Mouse (Mus musculus) mature B cell (primary cell): ENCODE data around the gene Ppie.
"Not testable (repeated sequence)": the region's sequence is repeated elsewhere in the genome, so short reads cannot be mapped to it uniquely, and the experiment has no call there.

Experiments used
- in situ Hi-C: fragments of 300-500 bp; cut with MboI; formaldehyde crosslinking; loops from 2 replicates; pipeline ENCODE4 v1.14.3; 2019

Gene Ppie

GRCm38 (mm10) chr4:123139513-123140154 is at the start of gene Ppie:
TSS of gene Ppie (minus strand) at chr4:123139951.
- in situ Hi-C loops, result no loop called here

GRCm38 (mm10) chr4:123184816-123185215 is 45.1 kb upstream of the Ppie start:
- in situ Hi-C loops, result no loop called here

GRCm38 (mm10) chr4:123183239-123184056 is 43.7 kb upstream of the Ppie start:
- in situ Hi-C loops, result no loop called here

- in situ Hi-C loops, result no loop called here
Observed at GRCm38 (mm10) chr4:123182328-123183238, 42.8 kb upstream of the Ppie start, which contains the start of gene Hpcal4. TSS of gene Hpcal4 (plus strand) at chr4:123183227.

GRCm38 (mm10) chr4:123171811-123172210 is 32.1 kb upstream of the Ppie start:
- in situ Hi-C loops, result no loop called here

GRCm38 (mm10) chr4:123164157-123164556 is 24.4 kb upstream of the Ppie start:
- in situ Hi-C loops, result no loop called here

GRCm38 (mm10) chr4:123162305-123162917 is 22.7 kb upstream of the Ppie start:
- in situ Hi-C loops, result no loop called here

GRCm38 (mm10) chr4:123161251-123161650 is 21.5 kb upstream of the Ppie start:
- in situ Hi-C loops, result not testable (repeated sequence)

- in situ Hi-C loops, result no loop called here
Observed at GRCm38 (mm10) chr4:123160571-123160970, 20.8 kb upstream of the Ppie start.

- in situ Hi-C loops, result no loop called here
Observed at GRCm38 (mm10) chr4:123155840-123156239, 16.1 kb upstream of the Ppie start.

GRCm38 (mm10) chr4:123155427-123155826 is 15.7 kb upstream of the Ppie start:
- in situ Hi-C loops, result no loop called here

- in situ Hi-C loops, result no loop called here
Observed at GRCm38 (mm10) chr4:123155004-123155403, 15.3 kb upstream of the Ppie start.

GRCm38 (mm10) chr4:123152976-123153375 is 13.2 kb upstream of the Ppie start:
- in situ Hi-C loops, result no loop called here

GRCm38 (mm10) chr4:123152003-123152402 is 12.3 kb upstream of the Ppie start:
- in situ Hi-C loops, result no loop called here

GRCm38 (mm10) chr4:123147446-123148150 is 7.8 kb upstream of the Ppie start:
- in situ Hi-C loops, result no loop called here

GRCm38 (mm10) chr4:123137551-123137950 is 2.2 kb downstream of the Ppie start:
- in situ Hi-C loops, result no loop called here

- in situ Hi-C loops, result no loop called here
Observed at GRCm38 (mm10) chr4:123127051-123127450, 12.7 kb downstream of the Ppie start.

- in situ Hi-C loops, result no loop called here
Observed at GRCm38 (mm10) chr4:123126626-123127025, 13.1 kb downstream of the Ppie start.

- in situ Hi-C loops, result no loop called here
Observed at GRCm38 (mm10) chr4:123121286-123121685, 18.5 kb downstream of the Ppie start.

GRCm38 (mm10) chr4:123116640-123117039 is 23.1 kb downstream of the Ppie start:
- in situ Hi-C loops, result not testable (repeated sequence)

GRCm38 (mm10) chr4:123116011-123116410 is 23.7 kb downstream of the Ppie start, which contains the start of gene Oxct2b:
TSS of gene Oxct2b (plus strand) at chr4:123116266.
- in situ Hi-C loops, result no loop called here
